Mouse (Mus musculus) cerebellum, adult 9-10 months (tissue): ENCODE data around the gene Cmtm4.

Experiments
- DNase-seq: peaks from one replicate; pipeline ENCODE4 v3.0.0; 2022

Cmtm4 gene

DNA sequence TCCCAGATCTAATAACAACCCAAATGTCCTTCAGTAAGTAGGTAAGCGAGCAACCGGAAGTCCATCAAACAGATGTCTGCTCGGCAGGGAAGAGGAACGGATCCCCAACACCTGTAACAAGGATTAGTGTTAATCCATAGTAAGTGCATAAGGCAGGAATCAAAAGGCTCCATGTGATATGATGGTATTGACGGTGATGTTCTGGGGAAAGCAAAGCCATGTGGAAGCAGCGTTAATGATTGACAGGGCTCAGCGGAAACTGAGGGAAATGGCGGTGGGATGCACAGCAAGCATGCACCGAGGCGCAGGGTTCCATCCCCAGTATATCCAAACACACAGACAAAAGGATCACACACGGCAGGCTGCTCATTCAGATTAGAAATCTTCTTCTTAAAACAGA lies 21.3 kb downstream of the Cmtm4 start:
- DNase-seq, result no peak

DNA sequence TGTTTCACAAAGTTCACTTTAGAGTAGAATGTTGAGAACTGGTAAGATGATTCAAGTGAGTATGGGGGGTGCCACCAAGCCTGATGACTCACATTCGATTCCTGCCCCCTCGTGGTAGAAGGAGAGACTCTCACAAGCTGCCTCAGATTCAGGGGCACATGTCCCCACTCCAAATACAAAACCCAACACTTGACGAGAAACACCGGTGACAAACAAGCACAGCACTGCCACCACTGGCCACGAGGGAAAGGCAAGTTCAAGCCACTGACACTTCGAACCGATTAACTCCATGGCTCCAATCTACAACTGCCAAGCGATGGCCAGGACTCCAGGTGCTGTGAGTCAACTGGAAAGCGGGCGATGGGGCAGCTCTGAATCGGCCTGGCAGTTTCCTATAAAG lies 21.8 kb downstream of the Cmtm4 start:
- peak; percentile 58 for DNase-seq

DNA sequence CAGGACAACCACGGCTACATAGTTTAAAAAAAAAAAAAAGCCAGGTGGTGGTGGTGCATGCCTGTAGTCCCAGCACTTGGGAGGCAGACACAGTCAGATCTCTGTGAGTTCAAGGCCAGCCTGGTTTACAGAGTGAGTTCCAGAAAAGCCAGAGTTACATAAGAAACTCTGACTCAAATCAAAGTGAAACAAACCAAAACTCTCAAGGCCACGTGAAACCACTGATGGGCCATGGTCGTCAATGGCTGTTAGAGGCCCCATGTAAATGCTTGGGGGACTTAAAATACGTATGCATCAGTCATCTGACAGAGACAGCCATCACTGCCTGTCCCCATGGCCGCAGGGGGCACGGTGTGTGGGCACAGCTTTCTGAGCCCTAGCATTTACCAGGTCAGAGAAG lies 24.5 kb downstream of the Cmtm4 start:
- no peak for DNase-seq

DNA sequence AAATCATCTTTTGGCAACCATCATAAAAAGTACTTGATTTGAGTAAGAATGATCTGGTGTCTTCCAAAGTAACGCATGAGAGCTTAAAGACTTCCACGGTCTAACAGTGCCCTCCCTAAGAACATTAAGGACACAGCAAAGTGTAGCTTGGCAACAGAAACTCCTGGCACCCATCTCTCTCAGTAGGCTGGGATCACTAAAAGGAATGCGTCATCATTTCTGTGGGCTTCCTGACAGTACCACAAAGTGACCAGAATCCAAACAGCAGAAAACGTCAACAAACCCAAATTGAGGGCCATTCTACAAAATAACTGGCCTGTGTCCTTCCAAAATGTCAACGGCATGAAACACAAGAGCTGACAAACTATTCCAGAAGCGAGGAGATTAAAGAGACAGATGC lies 25.5 kb downstream of the Cmtm4 start:
- no peak for DNase-seq

DNA sequence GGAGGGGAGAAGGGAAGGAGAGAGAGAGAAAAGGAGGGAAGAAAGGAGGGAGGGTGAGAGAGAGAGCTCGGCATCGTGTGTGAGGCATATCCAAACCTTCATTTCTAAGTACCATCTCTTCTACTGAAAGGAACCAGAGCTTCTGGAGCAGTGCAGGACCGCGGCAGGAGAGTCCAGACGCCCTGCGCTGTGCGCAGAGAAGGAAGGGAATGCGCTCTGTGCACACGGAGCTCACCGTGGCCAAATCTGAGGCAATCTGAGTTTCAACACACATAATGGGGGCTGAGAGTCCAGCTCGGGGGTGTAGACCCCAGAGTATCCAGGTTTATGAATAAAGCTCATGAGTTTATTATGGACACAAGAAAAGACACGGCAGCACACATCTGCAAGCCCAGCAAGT lies 26.0 kb downstream of the Cmtm4 start:
- DNase-seq, result no peak

DNA sequence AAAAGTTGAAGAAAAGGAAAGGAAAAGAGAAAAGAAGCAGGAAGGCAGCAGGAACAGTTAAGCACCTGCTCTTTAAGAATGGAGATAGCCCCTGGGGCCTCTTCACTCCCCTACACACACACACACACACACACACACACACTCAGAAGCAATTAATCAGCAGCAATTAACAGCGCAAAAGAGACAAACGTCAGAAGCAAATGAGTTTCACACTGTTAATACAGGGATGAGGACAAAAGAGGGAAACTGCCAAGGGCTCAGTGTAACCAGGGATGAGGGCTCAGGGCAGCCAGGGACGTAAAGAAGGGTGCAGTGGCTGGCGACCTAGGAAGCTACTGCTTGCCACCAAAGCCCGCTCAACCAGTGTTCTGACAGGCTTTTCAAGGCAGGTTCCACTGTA lies 28.2 kb downstream of the Cmtm4 start:
- no peak for DNase-seq

DNA sequence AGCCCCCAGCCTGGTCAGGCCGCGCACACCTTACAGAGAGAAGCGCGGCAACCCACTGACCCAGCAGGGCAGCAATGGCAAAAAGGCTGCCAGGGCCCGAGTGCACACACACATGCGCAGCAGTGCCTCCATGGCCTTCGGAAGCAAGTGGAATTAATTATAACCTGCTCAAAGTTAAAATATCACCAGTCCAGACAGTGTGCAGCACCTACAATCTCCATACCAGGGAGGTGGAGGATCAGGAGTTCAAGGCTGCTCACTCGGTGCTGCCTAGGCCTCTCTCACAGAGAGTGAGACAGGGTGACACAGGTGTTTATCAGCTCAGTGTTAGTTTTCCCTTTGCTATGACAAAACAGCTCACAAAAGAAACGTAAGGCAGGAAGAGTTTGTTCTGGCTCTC lies 29.9 kb downstream of the Cmtm4 start:
- DNase-seq, result no peak

DNA sequence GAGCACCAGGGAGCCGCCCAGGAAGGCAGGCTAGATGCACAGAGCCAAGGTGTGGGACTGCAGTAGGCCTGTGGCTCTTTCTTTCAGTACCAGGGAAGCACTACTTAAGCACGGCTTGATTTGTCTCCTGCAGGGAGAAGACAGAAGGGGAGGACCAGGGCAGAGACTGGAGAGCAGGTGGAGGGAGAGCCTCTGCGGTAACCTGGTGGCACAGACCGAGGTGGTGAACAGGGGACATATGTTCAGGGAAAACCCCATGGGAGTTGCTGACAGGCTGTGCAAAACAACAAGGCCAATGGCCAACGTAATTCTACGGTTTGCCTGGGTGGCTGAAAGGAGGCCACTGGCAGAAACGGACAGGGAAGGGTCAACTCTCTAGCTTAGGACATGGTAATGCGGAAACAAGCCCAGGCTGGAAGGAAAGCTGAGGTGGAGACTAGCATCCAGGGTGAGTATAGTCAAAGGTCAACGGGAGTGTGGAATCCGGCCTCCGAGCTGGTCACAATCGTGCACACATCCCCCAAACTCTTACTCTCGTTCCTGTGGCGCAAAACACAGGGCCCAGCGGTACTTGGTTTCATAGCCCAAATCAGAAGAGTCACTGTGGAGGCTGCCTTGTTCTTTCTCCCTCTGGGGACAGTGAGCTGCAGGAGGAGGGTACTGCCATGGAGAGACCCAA lies 35.7 kb downstream of the Cmtm4 start:
- DNase-seq, result peak; percentile 72

DNA sequence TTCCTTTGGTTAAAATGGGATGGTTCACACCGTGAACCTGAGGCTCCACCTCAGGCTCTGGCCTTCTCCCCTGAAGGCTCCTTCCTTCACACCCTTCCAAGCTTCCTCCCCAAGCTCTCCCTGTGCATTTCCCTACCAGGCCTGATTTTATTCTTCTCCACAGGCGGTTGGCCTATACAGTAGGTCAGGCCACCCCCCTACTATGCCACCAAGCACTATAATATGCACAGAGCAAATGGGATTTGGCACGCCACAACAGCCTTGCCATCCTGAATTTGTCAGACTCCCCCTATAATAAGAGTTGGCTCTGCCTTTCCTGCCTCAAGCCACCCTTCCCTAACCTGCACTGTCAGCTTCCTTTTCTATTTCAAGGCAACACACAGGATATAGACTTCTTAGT lies 37.0 kb downstream of the Cmtm4 start:
- no peak for DNase-seq

DNA sequence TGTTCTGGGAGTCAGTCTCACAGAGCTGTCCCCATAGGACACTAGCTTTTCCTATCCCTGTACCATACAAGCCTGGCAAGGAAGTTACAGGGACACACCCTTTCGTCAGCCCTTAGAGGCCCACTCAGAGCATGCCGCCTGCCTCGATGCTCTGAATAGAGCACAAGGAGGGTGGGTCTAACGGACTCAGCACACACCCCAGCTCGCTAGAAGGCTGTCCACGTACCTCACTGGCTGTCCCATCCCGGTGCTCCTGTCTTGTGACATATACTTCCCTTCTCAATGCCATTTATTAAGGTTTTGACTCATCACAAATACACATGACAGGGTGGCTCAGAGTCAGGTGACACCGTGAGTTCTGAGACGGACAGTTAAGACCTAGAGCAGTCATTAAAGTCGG lies 41.1 kb downstream of the Cmtm4 start:
- DNase-seq, result no peak

DNA sequence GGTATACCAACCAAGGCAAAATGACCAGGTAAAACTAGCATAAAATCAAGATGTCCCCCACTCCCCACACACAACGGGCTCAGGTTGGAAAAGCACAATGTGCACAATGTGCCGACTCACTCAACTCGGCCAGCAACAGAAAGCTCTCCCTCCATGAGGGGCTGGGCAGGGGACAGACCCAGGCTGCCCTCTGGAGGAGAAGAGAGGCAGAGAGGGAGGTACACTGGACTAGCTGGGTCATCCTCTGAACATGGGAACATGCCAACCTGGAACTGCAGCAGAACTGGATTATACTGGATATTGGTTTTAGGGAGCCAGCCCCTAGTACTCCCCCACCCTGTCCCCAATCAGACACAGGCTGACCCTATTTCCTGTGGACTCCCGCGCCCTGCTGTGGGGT lies 42.4 kb downstream of the Cmtm4 start:
- peak; percentile 3 for DNase-seq

DNA sequence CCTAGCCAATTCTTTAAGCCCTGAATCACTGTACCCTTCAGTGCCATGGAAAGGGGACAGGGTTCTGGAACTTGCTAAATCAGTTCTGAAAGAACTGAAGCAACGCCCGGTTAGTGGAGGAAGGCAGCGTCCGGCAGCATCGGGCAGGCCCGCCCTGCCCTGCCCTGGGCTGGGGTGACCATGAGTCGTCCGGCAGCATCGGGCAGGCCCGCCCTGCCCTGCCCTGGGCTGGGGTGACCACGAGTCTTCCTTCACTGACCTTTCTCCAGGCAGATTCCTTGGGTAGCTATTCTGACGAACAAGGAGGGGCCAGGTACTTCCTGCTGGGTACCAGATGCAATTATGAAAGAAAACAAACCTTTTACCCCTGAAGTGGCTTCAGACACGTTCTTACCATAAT lies 45.6 kb downstream of the Cmtm4 start:
- no peak for DNase-seq

DNA sequence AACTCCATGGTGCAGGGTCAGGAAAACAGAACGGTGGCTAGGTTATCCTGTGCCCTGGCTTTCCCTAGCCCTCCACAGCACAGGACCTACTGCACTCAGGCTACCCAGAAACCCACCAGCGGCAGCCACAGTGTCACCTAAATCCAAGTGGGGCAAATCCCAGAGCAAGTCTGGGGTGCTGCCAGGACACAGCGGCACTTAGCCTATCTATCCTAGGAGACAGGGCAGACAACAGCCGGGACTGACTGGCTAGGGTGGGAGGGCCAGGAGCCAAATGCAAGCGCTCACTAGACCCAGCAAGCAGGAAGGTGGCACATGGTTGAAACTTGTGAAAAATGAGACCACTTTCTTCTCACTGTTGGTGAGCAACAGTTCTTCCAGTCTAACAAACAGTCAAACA lies 46.6 kb downstream of the Cmtm4 start:
- DNase-seq, result peak; percentile 0

DNA sequence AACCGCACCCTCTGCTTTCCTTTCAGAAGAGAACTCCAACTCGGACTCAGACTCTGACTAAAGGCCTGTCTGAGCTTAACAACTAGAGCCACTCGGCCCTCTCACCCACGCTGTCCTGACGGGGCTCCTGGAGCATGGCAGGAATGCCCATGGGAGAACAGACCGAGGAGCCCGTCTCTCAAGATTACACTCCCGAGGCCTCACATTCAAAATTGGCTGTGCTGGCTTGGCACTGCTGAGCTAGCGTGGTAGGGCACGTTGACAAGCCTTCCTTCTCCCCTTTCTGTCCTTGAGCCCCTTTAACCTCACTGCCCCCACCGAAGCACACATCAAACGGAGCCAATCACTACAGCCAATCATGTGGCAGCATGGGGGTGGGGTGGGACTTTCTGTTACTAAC lies 48.9 kb downstream of the Cmtm4 start:
- DNase-seq, result no peak

DNA sequence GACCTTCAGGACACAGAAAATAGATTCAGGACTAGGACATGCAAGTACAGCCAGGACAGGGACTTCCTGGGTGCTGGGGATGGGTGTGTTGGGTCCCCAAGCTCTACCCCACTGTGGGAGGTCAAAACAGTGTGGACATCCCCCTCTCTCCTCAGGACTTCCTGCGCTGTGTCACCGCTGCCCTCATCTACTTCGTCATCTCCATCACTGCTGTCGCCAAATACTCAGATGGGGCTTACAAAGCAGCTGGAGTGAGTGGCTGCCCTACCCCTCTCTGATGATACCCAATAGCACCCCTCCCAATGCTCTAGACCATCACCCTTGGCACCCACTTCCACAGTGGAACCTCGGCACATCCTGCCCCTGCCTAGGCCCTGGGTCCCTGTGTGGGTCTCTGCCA lies 51.0 kb downstream of the Cmtm4 start:
- DNase-seq, result no peak

DNA sequence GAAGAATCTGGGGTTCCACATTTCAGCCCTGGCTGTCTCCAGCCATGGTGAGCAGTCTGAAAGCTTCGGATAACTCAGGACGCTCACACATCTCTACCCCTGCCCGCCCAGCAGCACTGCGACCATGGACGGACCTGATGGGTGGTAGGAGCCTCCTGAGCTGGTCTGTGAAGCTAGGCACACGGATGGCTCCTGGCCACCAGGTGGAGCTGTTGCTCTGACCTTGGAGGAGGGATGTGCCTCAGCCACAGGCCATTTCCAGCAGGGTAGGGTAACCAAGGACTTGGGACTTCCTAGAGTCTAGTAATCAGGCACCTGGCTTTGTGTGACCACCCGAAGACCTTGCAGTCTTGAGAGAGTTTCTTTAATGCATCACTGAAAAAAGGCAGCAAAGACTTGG lies 51.6 kb downstream of the Cmtm4 start:
- DNase-seq, result peak; percentile 89

DNA sequence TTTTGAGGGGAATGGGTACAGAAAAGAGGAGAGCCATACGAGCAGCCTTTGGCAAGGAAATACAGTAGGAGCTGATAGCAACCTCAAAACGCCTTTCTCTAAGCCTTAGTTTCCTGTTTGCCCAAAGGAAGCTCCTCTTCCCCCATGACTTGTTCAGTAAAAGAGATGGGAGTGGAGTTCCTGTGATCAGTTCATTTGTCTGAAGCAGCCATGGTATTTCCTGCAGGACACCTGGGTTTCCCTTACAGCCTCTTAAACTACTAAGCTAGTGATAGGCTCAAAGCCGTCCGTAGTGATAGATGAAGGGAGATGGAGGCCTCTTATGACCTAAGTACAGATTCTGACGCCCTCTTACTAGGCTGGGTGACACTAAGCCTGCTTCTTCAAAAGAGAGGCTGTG lies 53.2 kb downstream of the Cmtm4 start:
- DNase-seq, result no peak

DNA sequence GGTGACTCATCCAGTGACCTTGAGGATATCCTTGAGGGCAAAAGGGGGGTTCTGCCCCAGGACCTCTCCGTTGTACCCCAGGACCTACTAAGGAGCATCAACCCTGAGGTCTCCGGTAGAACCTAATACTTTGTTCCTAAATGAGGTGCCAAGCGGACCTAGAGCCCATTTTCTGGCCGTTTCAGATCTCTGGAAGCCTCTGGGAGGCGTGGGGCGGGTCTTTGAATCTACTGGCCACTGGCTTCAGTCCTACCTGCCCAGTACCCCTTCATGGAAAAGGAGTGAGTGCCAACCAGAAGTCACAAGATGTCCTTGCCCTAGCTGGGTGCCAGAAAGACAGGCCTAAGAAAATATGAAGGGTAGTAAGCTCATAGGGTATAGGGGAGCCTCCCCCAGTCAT lies 53.9 kb downstream of the Cmtm4 start:
- no peak for DNase-seq

DNA sequence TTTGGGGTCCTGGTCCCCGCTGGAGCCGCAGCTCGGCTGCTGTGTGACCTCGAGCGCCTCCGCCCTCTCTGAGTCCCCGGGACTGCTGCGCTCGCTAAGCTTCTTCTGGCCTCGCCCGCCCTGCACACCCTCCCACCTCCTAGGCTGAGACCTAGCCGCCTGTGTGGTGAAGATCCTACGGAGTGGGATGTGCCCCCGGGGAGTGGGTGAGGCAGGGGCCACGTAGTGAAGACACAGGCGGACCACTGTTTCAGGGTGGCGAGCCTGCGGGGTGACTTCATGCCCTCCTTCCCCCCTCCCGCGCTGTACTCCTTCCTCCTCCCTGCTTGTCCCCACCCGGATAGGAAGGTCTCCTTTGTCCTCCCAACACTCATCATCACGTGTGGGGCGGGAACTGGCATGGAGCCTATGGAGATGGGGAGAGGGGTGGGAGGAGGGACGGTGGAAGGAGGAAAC lies 54.5 kb downstream of the Cmtm4 start:
- no peak for DNase-seq

DNA sequence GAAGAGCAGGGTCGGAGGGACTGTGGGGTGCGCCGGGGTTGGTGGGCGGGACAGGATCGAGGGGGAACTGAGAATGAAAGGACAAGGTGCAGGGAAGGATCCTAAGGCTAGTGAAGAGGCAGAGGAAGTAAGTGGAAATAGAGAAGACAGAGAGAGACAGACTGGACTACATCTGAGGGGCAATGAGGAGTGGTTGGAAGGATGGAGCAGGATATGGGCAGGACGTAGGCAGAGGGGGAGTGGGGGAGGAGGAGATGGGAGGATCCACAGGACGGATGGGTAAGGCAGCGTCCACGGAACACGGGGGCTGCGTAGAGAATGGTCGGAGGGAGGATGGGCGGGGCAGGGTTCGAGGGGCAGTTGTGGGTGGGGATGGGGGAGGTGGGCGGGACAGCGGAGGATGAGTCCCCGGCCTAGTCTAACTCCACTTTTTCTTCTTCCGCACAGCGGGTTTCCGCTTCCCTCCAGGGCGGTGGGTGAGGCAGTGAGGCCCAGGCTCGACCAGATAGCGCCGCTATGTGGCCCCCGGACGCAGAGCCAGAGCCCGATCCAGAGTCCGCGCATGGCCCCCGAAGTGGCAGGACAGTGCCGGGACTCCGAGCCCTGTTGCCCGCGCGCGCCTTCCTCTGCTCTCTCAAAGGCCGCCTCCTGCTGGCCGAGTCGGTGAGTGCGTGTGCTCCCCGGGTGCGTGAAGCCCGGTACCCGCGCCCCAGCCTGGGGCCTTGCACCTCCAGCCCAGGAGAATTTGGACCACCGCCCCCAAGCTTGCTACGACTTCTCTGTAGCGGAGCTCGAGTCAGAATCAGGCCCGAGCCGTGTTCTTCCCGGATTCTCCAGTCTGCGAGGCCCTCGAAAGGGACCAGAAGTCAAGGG lies 55.1 kb downstream of the Cmtm4 start:
- DNase-seq, result peak; percentile 38

DNA sequence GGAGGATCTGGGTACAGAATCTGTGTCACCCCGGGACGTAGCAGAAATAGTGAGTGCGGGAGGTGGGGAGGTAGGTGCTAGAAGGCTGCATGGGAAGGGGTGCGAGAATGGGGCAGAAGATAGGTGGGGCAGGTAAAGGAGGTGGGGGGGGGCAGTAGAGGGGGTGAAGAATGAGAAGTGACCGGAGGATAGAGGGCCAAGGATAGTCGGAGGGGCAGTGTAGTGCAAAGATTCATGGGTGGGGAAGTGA lies 55.7 kb downstream of the Cmtm4 start:
- no peak for DNase-seq

DNA sequence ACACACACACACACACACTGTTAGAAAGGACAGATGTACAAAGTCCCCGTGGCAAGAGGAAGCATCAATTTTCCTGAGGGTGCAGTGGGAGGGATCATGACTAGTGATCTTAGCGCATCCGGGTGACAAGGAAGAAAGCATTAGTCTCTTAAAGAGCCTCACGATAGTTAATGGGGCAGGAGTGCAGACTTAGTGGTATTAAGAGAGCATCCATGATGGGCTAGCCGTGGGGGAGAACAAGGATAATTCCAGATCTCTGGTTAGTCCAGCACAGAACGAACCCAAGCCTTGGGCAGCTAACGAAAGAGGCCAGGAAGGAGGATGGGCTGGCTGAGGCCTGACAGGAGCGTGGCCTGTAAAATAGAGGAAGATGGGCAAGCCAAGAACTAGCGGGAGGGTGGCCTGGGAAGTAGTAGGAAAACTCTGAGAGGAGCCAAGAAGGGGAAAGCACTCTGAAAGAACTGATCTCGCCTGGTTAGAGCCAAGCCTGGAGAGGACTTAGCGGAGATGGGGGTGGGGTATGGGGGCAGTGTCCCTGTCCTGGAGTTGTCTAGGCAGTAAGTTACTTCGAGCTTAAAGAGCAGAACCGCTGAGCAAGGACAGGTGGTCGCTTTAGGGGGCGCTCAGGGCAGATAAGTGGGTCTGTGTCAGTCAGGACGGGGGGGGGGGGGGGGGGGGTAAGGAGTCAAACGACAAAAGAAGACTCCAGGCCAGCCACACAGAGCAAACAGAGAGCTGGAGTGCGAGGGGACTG lies 56.2 kb downstream of the Cmtm4 start, which contains the start of gene Cmtm3:
Gene Cmtm3 (plus strand): TSS at position 182 of the 754 bp plus-strand sequence.
- no peak for DNase-seq

DNA sequence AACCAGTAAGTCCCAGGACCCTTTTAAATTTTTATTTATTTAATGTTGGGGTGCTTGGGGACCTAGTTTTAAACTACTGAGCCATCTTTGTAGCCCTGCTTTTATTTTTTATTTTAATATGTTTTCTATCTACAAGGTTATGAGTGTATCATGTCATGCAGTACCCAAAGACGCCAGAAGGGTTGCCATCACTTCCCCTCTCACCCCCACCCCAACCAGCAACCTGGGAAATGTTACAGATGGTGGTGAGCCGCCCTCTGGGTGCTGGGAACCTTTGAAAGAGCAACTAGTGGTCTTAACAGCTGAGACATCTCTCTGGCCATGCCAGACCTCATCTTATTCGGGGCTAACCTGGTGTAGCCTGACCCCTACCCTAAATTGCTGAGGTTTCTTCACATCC lies 57.7 kb downstream of the Cmtm4 start:
- DNase-seq, result no peak

DNA sequence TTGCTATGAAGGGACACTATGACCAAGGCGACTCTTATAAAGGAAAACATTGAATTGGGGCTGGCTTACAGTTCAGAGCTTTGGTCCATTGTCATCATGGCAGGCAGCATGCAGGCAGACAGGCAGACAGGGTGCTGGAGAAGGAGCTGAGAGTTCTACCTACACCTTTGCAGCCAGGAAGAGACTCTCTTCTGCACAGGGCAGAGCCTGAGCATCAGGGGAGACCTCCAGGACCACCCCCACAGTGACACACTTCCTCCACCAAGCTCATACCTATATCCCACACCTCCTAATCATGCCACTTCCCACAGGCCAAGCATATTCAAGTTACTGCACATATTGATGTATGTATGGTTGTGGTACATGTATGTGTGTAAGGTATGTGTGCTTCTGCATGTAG lies 58.8 kb downstream of the Cmtm4 start:
- DNase-seq, result no peak
